Mouse (Mus musculus) lung, embryonic 14.5 days (tissue): ENCODE data around the gene Cdkn1c. TPM values are rescaled to one million over a fixed set of nuclear protein-coding genes. Genes with fewer than 3 reads are reported as not detected.
A peak's percentile ranks its signal among the peaks of the same experiment; 100 is the strongest.

ENCODE experiments used
- ATAC-seq: fragments of 200-750 bp; cut with Nextera tagmentation; 2 replicates; pipeline ENCODE4 v1.8.0; 2017; ENCODE audit warnings: mild to moderate bottlenecking, moderate TSS enrichment, moderate library complexity; ENCODE audit not compliant: insufficient read depth
- DNase-seq: peaks from one replicate; pipeline ENCODE4 v3.0.0-alpha.2; 2015
- H3K27ac ChIP-seq: fragments of 300-500 bp; sonication (generic); 2 replicates; pipeline ENCODE4 v1.5.1; 2014; ENCODE audit warnings: low read depth, mild to moderate bottlenecking, moderate library complexity
- H3K27me3 ChIP-seq: fragments of 300-500 bp; sonication (generic); 2 replicates; pipeline ENCODE4 v1.6.1; 2014; ENCODE audit warnings: low read length, control low read depth; ENCODE audit not compliant: insufficient read depth
- H3K36me3 ChIP-seq: fragments of 300-500 bp; sonication (generic); 2 replicates; pipeline ENCODE4 v1.6.1; 2014; ENCODE audit warnings: control low read depth; ENCODE audit not compliant: insufficient read depth
- H3K4me1 ChIP-seq: fragments of 300-500 bp; sonication (generic); 2 replicates; pipeline ENCODE4 v1.6.1; 2014; ENCODE audit warnings: antibody characterized with exemption, control low read depth; ENCODE audit not compliant: insufficient read depth
- H3K4me2 ChIP-seq: fragments of 300-500 bp; sonication (generic); 2 replicates; pipeline ENCODE4 v1.6.1; 2014; ENCODE audit warnings: mild to moderate bottlenecking
- H3K4me3 ChIP-seq: fragments of 300-500 bp; sonication (generic); 2 replicates; pipeline ENCODE4 v1.5.1; 2014; ENCODE audit warnings: low read depth, low read length
- H3K9ac ChIP-seq: fragments of 300-500 bp; sonication (generic); 2 replicates; pipeline ENCODE4 v1.6.1; 2014
- H3K9me3 ChIP-seq: fragments of 300-500 bp; sonication (generic); 2 replicates; pipeline ENCODE4 v1.6.1; 2016; ENCODE audit warnings: low read depth, low read length, control low read depth
- CTCF ChIP-seq: IDR thresholded peaks from 2 replicates; pipeline ENCODE4 v1.5.1; 2016; ENCODE audit warnings: antibody characterized with exemption, low read depth
- WGBS: fragments of 180-500 bp; shearing (Covaris S2); extraction: QIAGEN DNeasy Blood & Tissue Kit; methylation state at CpG from one replicate; pipeline ENCODE4 v1.1.7; 2014; 5-methylcytosine and 5-hydroxymethylcytosine counted together
- polyA plus RNA-seq: library from polyadenylated mRNA; unstranded; fragments of >200 nt; fragmentation: Nextera tagmentation; extraction: Ambion mirVana; gene quantifications from 2 replicates; pipeline ENCODE4 v1.2.1, GENCODE M21; 2014

Cdkn1c gene
- polyA plus RNA-seq, 1 experiment from 2014 or later = 596 TPM

- no peaks in the 10 kb centered on the region for H3K9me3 ChIP-seq
- peak within 1 kb of the TSS; percentile 89 for H3K4me2 ChIP-seq
- no peak within 1 kb of the TSS for H3K27ac ChIP-seq
- ATAC-seq (peak; percentile 25; the same call in 1 of the 2 replicates), DNase-seq (peak; percentile 51)
- no peaks in the 10 kb centered on the region for H3K36me3 ChIP-seq
- H3K9ac ChIP-seq = peak within 1 kb of the TSS; percentile 35
- peaks cover 4% of the 10 kb centered on the region; the same call in 1 of the 2 replicates for H3K4me1 ChIP-seq
- TF ChIP-seq CTCF = no peak
- H3K4me3 ChIP-seq = peak within 1 kb of the TSS; percentile 47
- peaks cover 43% of the 10 kb centered on the region for H3K27me3 ChIP-seq
- WGBS = 2% methylated on average over 51 of the region's 51 CpGs
Observed at GRCm38 (mm10) chr7:143502418-143503200, 41.8 kb upstream of the Cdkn1c start, which contains the start of gene Phlda2. Phlda2 (minus strand) TSS chr7:143503150.

DNA sequence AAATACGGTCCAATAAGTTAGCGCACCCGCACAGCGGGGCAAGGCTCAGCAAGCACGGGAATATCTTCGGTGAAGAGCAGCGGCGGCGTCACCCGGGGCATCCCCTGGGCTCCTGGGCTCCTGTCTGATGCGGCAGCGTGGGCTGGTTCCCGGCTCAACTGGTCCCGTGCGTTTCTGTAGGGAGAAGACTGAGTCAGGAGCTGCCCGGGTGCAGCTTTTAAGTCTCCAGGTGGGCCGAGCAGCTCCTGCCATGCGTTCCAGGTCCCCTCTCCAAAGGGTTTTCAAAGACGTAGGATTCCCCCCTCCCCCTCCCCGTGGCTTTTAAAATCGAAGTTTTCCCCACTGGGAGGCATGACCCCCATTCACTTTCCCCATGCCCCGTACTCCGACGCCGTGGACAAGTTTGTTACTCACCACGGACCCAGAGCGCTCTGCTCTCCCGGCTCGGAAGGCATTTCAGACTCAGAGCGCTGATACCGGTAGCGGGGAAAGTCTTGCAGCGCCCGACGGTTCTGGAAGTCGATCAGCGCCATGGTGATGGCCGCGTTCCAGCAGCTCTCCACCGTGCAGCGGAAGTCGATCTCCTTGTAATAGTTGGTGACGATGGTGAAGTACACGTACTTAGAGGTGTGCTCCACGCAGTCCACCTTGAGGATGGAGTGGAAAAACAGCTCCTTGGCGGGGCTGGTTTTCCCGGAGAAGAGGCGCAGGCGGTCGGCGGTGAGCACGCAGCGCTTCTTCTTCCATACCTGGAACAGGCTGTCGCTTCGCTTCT is 41.0 kb upstream of the Cdkn1c start:
- DNase-seq (peak; percentile 78), ATAC-seq (peak; percentile 20; the same call in 1 of the 2 replicates)
- Histone ChIP-seq H3K4me1 (peaks cover 4% of the 10 kb centered on the region; the same call in 1 of the 2 replicates), H3K27me3 (peaks cover 43% of the 10 kb centered on the region), H3K4me2 (peak overlapping the region; percentile 89), H3K9me3 (no peaks in the 10 kb centered on the region), H3K9ac (peak overlapping the region; percentile 35), H3K36me3 (no peaks in the 10 kb centered on the region), H3K27ac (no peak overlapping the region), H3K4me3 (peak overlapping the region; percentile 47)
- no peak for TF ChIP-seq CTCF
- 1% methylated on average over 55 of the region's 55 CpGs for WGBS

DNA sequence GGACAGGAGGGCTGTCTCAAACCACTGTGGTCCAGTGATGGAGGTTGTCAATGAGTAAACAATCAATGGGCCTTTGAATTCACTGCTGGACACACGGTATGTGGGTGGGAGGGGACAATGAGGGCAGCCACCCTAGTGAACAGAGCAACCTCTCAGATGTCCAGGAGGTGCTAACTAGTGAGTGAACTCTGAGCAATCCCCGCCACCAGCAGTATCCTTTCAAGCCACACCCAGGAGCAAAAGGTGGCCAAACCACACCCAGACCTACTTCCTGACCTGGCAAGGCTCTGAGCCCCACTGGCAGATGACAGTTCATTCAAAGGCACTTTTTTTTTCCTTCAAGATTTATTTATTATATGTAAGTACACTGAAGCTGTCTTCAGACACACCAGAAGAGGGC is 40.1 kb upstream of the Cdkn1c start:
- H3K4me1 ChIP-seq = peaks cover 4% of the 10 kb centered on the region; the same call in 1 of the 2 replicates
- peaks cover 43% of the 10 kb centered on the region for H3K27me3 ChIP-seq
- 34% methylated on average over 2 of the region's 2 CpGs for WGBS
- no peak overlapping the region for H3K9ac ChIP-seq
- H3K36me3 ChIP-seq = no peaks in the 10 kb centered on the region
- no peak overlapping the region for H3K4me2 ChIP-seq
- ATAC-seq (no peak), DNase-seq (no peak)
- H3K9me3 ChIP-seq = no peaks in the 10 kb centered on the region
- H3K4me3 ChIP-seq = no peak overlapping the region
- no peak overlapping the region for H3K27ac ChIP-seq
- TF ChIP-seq CTCF = no peak

DNA sequence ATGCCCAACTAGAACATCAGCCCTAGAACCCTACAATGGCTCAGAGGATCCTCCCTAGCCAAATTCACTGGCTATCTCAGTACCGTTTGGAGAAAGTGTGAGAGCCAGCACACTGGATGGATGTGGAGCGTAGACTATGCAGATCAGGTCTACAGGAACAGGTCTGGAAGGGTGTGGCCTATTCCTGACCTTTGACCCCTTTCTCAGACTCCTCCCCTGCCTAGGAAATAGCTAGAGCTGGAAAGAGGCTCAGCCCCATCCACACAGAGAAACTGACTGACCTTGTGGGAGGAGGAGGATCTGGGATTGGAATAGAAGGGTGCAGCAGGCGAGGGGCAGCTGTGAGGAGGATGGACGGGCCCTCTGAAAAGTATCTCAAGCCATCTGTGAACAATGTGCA is 37.7 kb upstream of the Cdkn1c start:
- H3K9ac ChIP-seq = no peak overlapping the region
- H3K9me3 ChIP-seq = no peaks in the 10 kb centered on the region
- ATAC-seq (no peak), DNase-seq (no peak)
- H3K4me2 ChIP-seq = no peak overlapping the region
- H3K36me3 ChIP-seq = no peaks in the 10 kb centered on the region
- peaks cover 36% of the 10 kb centered on the region for H3K27me3 ChIP-seq
- TF ChIP-seq CTCF = no peak
- peaks cover 4% of the 10 kb centered on the region; the same call in 1 of the 2 replicates for H3K4me1 ChIP-seq
- no peak overlapping the region for H3K4me3 ChIP-seq
- WGBS = 89% methylated on average over 4 of the region's 4 CpGs
- H3K27ac ChIP-seq = no peak overlapping the region

GRCm38 (mm10) chr7:143495104-143495961 is 34.5 kb upstream of the Cdkn1c start:
- DNase-seq (no peak), ATAC-seq (no peak)
- H3K4me3 ChIP-seq = no peak overlapping the region
- no peak overlapping the region for H3K4me2 ChIP-seq
- WGBS = 77% methylated on average over 8 of the region's 8 CpGs
- H3K9ac ChIP-seq = no peak overlapping the region
- no peaks in the 10 kb centered on the region for H3K9me3 ChIP-seq
- H3K27ac ChIP-seq = no peak overlapping the region
- no peak for TF ChIP-seq CTCF
- no peaks in the 10 kb centered on the region for H3K36me3 ChIP-seq
- peaks cover 4% of the 10 kb centered on the region; the same call in 1 of the 2 replicates for H3K27me3 ChIP-seq
- no peaks in the 10 kb centered on the region for H3K4me1 ChIP-seq

GRCm38 (mm10) chr7:143493616-143494126 is 32.8 kb upstream of the Cdkn1c start:
- Histone ChIP-seq H3K4me1 (no peaks in the 10 kb centered on the region), H3K9ac (no peak overlapping the region), H3K4me2 (no peak overlapping the region), H3K27ac (no peak overlapping the region), H3K27me3 (no peaks in the 10 kb centered on the region), H3K4me3 (no peak overlapping the region), H3K9me3 (no peaks in the 10 kb centered on the region), H3K36me3 (no peaks in the 10 kb centered on the region)
- peak; percentile 86 for ATAC-seq
- TF ChIP-seq CTCF = no peak
- DNase-seq = peak; percentile 72
- WGBS = 41% methylated on average over 6 of the region's 6 CpGs
